Mouse (Mus musculus) T-helper 2 cell (primary cell): ENCODE measurements at regions not wholly inside any gene's neighbourhood (a gene's known extent, or its start where the extent isn't known, plus 50 kb on each side); places are given as distances from the start of the nearest gene placed in this dataset.
"Not testable (repeated sequence)": the region's sequence is repeated elsewhere in the genome, so short reads cannot be mapped to it uniquely, and the experiment has no call there.

Source experiments
- in situ Hi-C: fragments of 300-600 bp; cut with MboI, MseI; formaldehyde crosslinking; loops from one replicate; pipeline ENCODE4 v1.15.1; 2025; ENCODE audit warnings: high pct_unique_total_duplicates

- in situ Hi-C loops: no loop called here
Measured at GRCm38 (mm10) chr10:70866737-70867136, 211.0 kb upstream of the Phyhipl start.

- in situ Hi-C loops: no loop called here
Measured at GRCm38 (mm10) chr10:70864650-70865049, 208.9 kb upstream of the Phyhipl start.

- in situ Hi-C loops: no loop called here
Measured at GRCm38 (mm10) chr10:70862022-70862335, 206.2 kb upstream of the Phyhipl start.

GRCm38 (mm10) chr10:70861131-70862021 lies 205.6 kb upstream of the Phyhipl start:
- in situ Hi-C loops: no loop called here

GRCm38 (mm10) chr10:70857155-70857820 lies 201.5 kb upstream of the Phyhipl start:
- in situ Hi-C loops: no loop called here

- in situ Hi-C loops: no loop called here
Measured at GRCm38 (mm10) chr10:70855948-70856347, 200.2 kb upstream of the Phyhipl start.

- in situ Hi-C loops: no loop called here
Measured at GRCm38 (mm10) chr10:70853614-70854013, 197.8 kb upstream of the Phyhipl start.

- in situ Hi-C loops: no loop called here
Measured at GRCm38 (mm10) chr10:70848141-70848540, 192.4 kb upstream of the Phyhipl start.

- in situ Hi-C loops: no loop called here
Measured at GRCm38 (mm10) chr10:70847341-70847882, 191.6 kb upstream of the Phyhipl start.

- in situ Hi-C loops: no loop called here
Measured at GRCm38 (mm10) chr10:70846281-70847168, 190.8 kb upstream of the Phyhipl start.

- in situ Hi-C loops: no loop called here
Measured at GRCm38 (mm10) chr10:70843848-70844247, 188.1 kb upstream of the Phyhipl start.

GRCm38 (mm10) chr10:70842176-70842838 lies 186.5 kb upstream of the Phyhipl start:
- in situ Hi-C loops: no loop called here

GRCm38 (mm10) chr10:70841179-70841578 lies 185.4 kb upstream of the Phyhipl start:
- in situ Hi-C loops: not testable (repeated sequence)

GRCm38 (mm10) chr10:70838147-70838546 lies 182.4 kb upstream of the Phyhipl start:
- in situ Hi-C loops: no loop called here

- in situ Hi-C loops: no loop called here
Measured at GRCm38 (mm10) chr10:70837326-70837725, 181.6 kb upstream of the Phyhipl start.

GRCm38 (mm10) chr10:70832616-70833015 lies 176.9 kb upstream of the Phyhipl start:
- in situ Hi-C loops: no loop called here

- in situ Hi-C loops: no loop called here
Measured at GRCm38 (mm10) chr10:70828217-70828616, 172.5 kb upstream of the Phyhipl start.

GRCm38 (mm10) chr10:70827522-70827921 lies 171.8 kb upstream of the Phyhipl start:
- in situ Hi-C loops: not testable (repeated sequence)

- in situ Hi-C loops: no loop called here
Measured at GRCm38 (mm10) chr10:70826706-70827105, 170.9 kb upstream of the Phyhipl start.

- in situ Hi-C loops: no loop called here
Measured at GRCm38 (mm10) chr10:70825451-70825850, 169.7 kb upstream of the Phyhipl start.

GRCm38 (mm10) chr10:70824461-70824860 lies 168.7 kb upstream of the Phyhipl start:
- in situ Hi-C loops: no loop called here
